Mouse (Mus musculus): ENCODE data around the gene 1700080O16Rik.

The 1700080O16Rik gene

GRCm38 (mm10) chrX:51972672-51973071 is at the start of gene 1700080O16Rik:
Gene 1700080O16Rik, minus strand, starts transcription at chrX:51972772.
- DNase-seq (ENCODE audit: inconsistent age in 2 of 2, low spot score in 1 of 2): no peak

GRCm38 (mm10) chrX:52017660-52018059 is 45.1 kb upstream of the 1700080O16Rik start:
- DNase-seq (ENCODE audit: inconsistent age in 2 of 2, low spot score in 1 of 2): peak; percentile 9 to 44

GRCm38 (mm10) chrX:52000072-52000471 is 27.5 kb upstream of the 1700080O16Rik start:
- DNase-seq (ENCODE audit: inconsistent age in 2 of 2, low spot score in 1 of 2): peak in 1 of 2 experiments; percentile 54

- peak in 1 of 2 experiments; percentile 63 for DNase-seq (ENCODE audit: inconsistent age in 2 of 2, low spot score in 1 of 2)
Observed at GRCm38 (mm10) chrX:51999426-51999825, 26.9 kb upstream of the 1700080O16Rik start.

GRCm38 (mm10) chrX:51976361-51976760 is 3.8 kb upstream of the 1700080O16Rik start:
- DNase-seq (ENCODE audit: inconsistent age in 2 of 2, low spot score in 1 of 2): peak; percentile 62 to 76

- DNase-seq (ENCODE audit: inconsistent age in 2 of 2, low spot score in 1 of 2): no peak
Observed at GRCm38 (mm10) chrX:51974618-51975017, 2.0 kb upstream of the 1700080O16Rik start.

GRCm38 (mm10) chrX:51948071-51948470 is 24.5 kb downstream of the 1700080O16Rik start:
- peak; percentile 36 to 59 for DNase-seq (ENCODE audit: inconsistent age in 2 of 2, low spot score in 1 of 2)

- no peak for DNase-seq (ENCODE audit: inconsistent age in 2 of 2, low spot score in 1 of 2)
Observed at GRCm38 (mm10) chrX:51938076-51938475, 34.5 kb downstream of the 1700080O16Rik start.

GRCm38 (mm10) chrX:51919091-51919490 is 53.5 kb downstream of the 1700080O16Rik start:
- no peak for DNase-seq (ENCODE audit: inconsistent age in 2 of 2, low spot score in 1 of 2)

Measured in adrenal gland, adult (tissue).